Mouse (Mus musculus) ovary, postnatal 10 days (tissue): ENCODE results near the gene 1110002E22Rik.

Experiments
- DNase-seq: peaks from one replicate; pipeline ENCODE4 v3.0.0; 2022; ENCODE audit warnings: low spot score

1110002E22Rik gene

GRCm38 (mm10) chr3:138063731-138064329, 1.0 kb upstream of the 1110002E22Rik start:
- no peak for DNase-seq

GRCm38 (mm10) chr3:138065930-138066329, 1.1 kb downstream of the 1110002E22Rik start:
- DNase-seq: no peak

GRCm38 (mm10) chr3:138066348-138066856, 1.6 kb downstream of the 1110002E22Rik start:
- DNase-seq: no peak

- no peak for DNase-seq
These were observed 2.4 kb downstream of the 1110002E22Rik start, which contains the start of gene Gm5105 for GRCm38 (mm10) chr3:138067288-138067687. Gm5105 (minus strand) TSS chr3:138067388.

- no peak for DNase-seq
These were observed 3.3 kb downstream of the 1110002E22Rik start for GRCm38 (mm10) chr3:138068103-138068502.

GRCm38 (mm10) chr3:138069756-138070511, 5.1 kb downstream of the 1110002E22Rik start:
- no peak for DNase-seq

GRCm38 (mm10) chr3:138071004-138071403, 6.2 kb downstream of the 1110002E22Rik start:
- no peak for DNase-seq

GRCm38 (mm10) chr3:138071476-138072073, 6.7 kb downstream of the 1110002E22Rik start:
- no peak for DNase-seq

GRCm38 (mm10) chr3:138074214-138074613, 9.4 kb downstream of the 1110002E22Rik start:
- no peak for DNase-seq

GRCm38 (mm10) chr3:138075209-138075608, 10.4 kb downstream of the 1110002E22Rik start:
- no peak for DNase-seq

- no peak for DNase-seq
These were observed 12.9 kb downstream of the 1110002E22Rik start for GRCm38 (mm10) chr3:138077476-138078340.

- no peak for DNase-seq
These were observed 13.8 kb downstream of the 1110002E22Rik start for GRCm38 (mm10) chr3:138078701-138079100.

- DNase-seq: no peak
These were observed 18.3 kb downstream of the 1110002E22Rik start for GRCm38 (mm10) chr3:138083073-138083637.

GRCm38 (mm10) chr3:138083896-138084295, 19.0 kb downstream of the 1110002E22Rik start:
- no peak for DNase-seq

GRCm38 (mm10) chr3:138095301-138095700, 30.4 kb downstream of the 1110002E22Rik start:
- DNase-seq: no peak

GRCm38 (mm10) chr3:138095718-138096117, 30.9 kb downstream of the 1110002E22Rik start:
- no peak for DNase-seq

- no peak for DNase-seq
These were observed 31.6 kb downstream of the 1110002E22Rik start for GRCm38 (mm10) chr3:138096263-138097028.

GRCm38 (mm10) chr3:138097718-138098117, 32.9 kb downstream of the 1110002E22Rik start:
- DNase-seq: no peak

- no peak for DNase-seq
These were observed 37.1 kb downstream of the 1110002E22Rik start for GRCm38 (mm10) chr3:138101936-138102335.

GRCm38 (mm10) chr3:138103690-138104089, 38.8 kb downstream of the 1110002E22Rik start:
- no peak for DNase-seq

- DNase-seq: no peak
These were observed 40.2 kb downstream of the 1110002E22Rik start for GRCm38 (mm10) chr3:138105056-138105455.
